Mouse (Mus musculus): ENCODE data around the gene Slc25a12. TPM values are rescaled to one million over a fixed set of nuclear protein-coding genes. Genes with fewer than 3 reads are reported as not detected.

Slc25a12 gene
- polyA plus RNA-seq, 1 experiment from 2014 or later = 29.1 TPM

- ATAC-seq (ENCODE audit: insufficient read depth) = no peak
- Histone ChIP-seq H3K27ac (ENCODE audit: low read depth) (no peak overlapping the region), H3K27me3 (ENCODE audit: insufficient read depth, low read length) (no peaks in the 10 kb centered on the region), H3K9me3 (ENCODE audit: low read depth, low read length) (no peaks in the 10 kb centered on the region), H3K4me3 (ENCODE audit: low read depth, low read length) (peak overlapping the region; percentile 72), H3K9ac (peak overlapping the region; percentile 74), H3K36me3 (ENCODE audit: insufficient read depth) (no peaks in the 10 kb centered on the region), H3K4me2 (peak overlapping the region; percentile 79), H3K4me1 (ENCODE audit: insufficient read depth) (peaks cover 3% of the 10 kb centered on the region; the same call in 1 of the 2 replicates)
- no peak for TF ChIP-seq CTCF (IDR thresholded peaks at IDR 0.05; ENCODE audit: low read depth)
- DNase-seq = peak; percentile 15
- 7% methylated on average over 9 of the region's 9 CpGs for WGBS
Measured at GRCm38 (mm10) chr2:71366618-71367124, 878 bp downstream of the Slc25a12 start.

- Histone ChIP-seq H3K4me2 (no peak overlapping the region), H3K27me3 (ENCODE audit: insufficient read depth, low read length) (no peaks in the 10 kb centered on the region), H3K4me1 (ENCODE audit: insufficient read depth) (no peaks in the 10 kb centered on the region), H3K9ac (no peak overlapping the region), H3K36me3 (ENCODE audit: insufficient read depth) (no peaks in the 10 kb centered on the region; the same call in 1 of the 2 replicates), H3K27ac (ENCODE audit: low read depth) (no peak overlapping the region), H3K9me3 (ENCODE audit: low read depth, low read length) (no peaks in the 10 kb centered on the region), H3K4me3 (ENCODE audit: low read depth, low read length) (no peak overlapping the region)
- DNase-seq = no peak
- WGBS = 89% methylated on average over 1 of the region's 1 CpGs
- ATAC-seq (ENCODE audit: insufficient read depth) = no peak
- TF ChIP-seq CTCF (IDR thresholded peaks at IDR 0.05; ENCODE audit: low read depth) = no peak
Measured at GRCm38 (mm10) chr2:71360192-71360591, 7.4 kb downstream of the Slc25a12 start.

GRCm38 (mm10) chr2:71358347-71358746, 9.2 kb downstream of the Slc25a12 start:
- ATAC-seq (ENCODE audit: insufficient read depth) (no peak), DNase-seq (no peak)
- TF ChIP-seq CTCF (IDR thresholded peaks at IDR 0.05; ENCODE audit: low read depth) = no peak
- no peak overlapping the region for H3K4me3 ChIP-seq (ENCODE audit: low read depth, low read length)
- no peaks in the 10 kb centered on the region for H3K9me3 ChIP-seq (ENCODE audit: low read depth, low read length)
- H3K9ac ChIP-seq = no peak overlapping the region
- H3K27me3 ChIP-seq (ENCODE audit: insufficient read depth, low read length) = no peaks in the 10 kb centered on the region
- 80% methylated on average over 5 of the region's 5 CpGs for WGBS
- H3K4me2 ChIP-seq = no peak overlapping the region
- H3K36me3 ChIP-seq (ENCODE audit: insufficient read depth) = no peaks in the 10 kb centered on the region; the same call in 1 of the 2 replicates
- no peaks in the 10 kb centered on the region for H3K4me1 ChIP-seq (ENCODE audit: insufficient read depth)
- no peak overlapping the region for H3K27ac ChIP-seq (ENCODE audit: low read depth)

- DNase-seq = no peak
- Histone ChIP-seq H3K4me3 (ENCODE audit: low read depth, low read length) (no peak overlapping the region), H3K9ac (no peak overlapping the region), H3K27me3 (ENCODE audit: insufficient read depth, low read length) (no peaks in the 10 kb centered on the region), H3K9me3 (ENCODE audit: low read depth, low read length) (no peaks in the 10 kb centered on the region), H3K4me1 (ENCODE audit: insufficient read depth) (no peaks in the 10 kb centered on the region), H3K4me2 (no peak overlapping the region), H3K27ac (ENCODE audit: low read depth) (no peak overlapping the region), H3K36me3 (ENCODE audit: insufficient read depth) (no peaks in the 10 kb centered on the region)
- ATAC-seq (ENCODE audit: insufficient read depth) = no peak
- 55% methylated on average over 5 of the region's 5 CpGs for WGBS
- no peak for TF ChIP-seq CTCF (IDR thresholded peaks at IDR 0.05; ENCODE audit: low read depth)
Measured at GRCm38 (mm10) chr2:71354055-71354425, 13.5 kb downstream of the Slc25a12 start.

DNA sequence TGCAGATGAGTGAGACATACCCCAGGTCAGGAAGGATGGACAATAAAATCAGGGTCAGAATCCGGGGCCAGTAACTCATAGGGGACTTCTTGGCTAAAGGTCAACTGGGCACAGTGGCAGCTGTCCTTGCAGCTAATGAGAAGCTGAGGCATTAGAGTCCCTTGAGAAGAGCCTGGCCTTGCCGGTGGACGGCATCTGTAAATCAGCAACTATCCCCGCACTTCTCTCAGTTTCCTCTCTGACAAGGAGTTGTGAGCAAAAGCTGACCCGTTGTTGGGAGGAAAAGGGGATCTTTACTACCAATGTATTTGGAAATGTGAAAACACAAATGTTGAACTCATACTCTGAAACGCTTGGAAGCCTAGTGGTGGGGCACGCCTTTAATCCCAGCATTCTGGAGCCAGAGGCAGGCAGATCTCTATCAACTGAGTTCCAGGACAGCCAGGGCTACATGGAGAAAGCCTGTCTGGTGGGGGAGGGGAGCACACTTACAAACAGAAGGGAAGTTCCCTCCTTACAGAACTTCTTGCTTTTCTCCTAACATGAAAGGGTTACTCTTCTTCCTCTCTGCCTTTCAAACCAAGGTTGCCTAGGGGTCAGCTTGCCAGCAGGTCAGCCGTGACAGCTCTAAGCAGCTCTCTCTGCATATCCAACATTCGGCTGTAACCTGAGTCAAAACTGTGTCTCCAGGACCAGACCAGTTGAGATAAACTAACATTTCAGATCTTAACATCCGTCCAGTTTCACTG, 14.1 kb downstream of the Slc25a12 start:
- Histone ChIP-seq H3K27me3 (ENCODE audit: insufficient read depth, low read length) (no peaks in the 10 kb centered on the region), H3K36me3 (ENCODE audit: insufficient read depth) (no peaks in the 10 kb centered on the region), H3K9me3 (ENCODE audit: low read depth, low read length) (no peaks in the 10 kb centered on the region), H3K9ac (no peak overlapping the region), H3K27ac (ENCODE audit: low read depth) (no peak overlapping the region), H3K4me1 (ENCODE audit: insufficient read depth) (no peaks in the 10 kb centered on the region), H3K4me3 (ENCODE audit: low read depth, low read length) (no peak overlapping the region), H3K4me2 (no peak overlapping the region)
- WGBS = 52% methylated on average over 10 of the region's 10 CpGs
- no peak for ATAC-seq (ENCODE audit: insufficient read depth)
- no peak for TF ChIP-seq CTCF (IDR thresholded peaks at IDR 0.05; ENCODE audit: low read depth)
- no peak for DNase-seq

- Histone ChIP-seq H3K4me1 (ENCODE audit: insufficient read depth) (no peaks in the 10 kb centered on the region), H3K27me3 (ENCODE audit: insufficient read depth, low read length) (no peaks in the 10 kb centered on the region), H3K4me3 (ENCODE audit: low read depth, low read length) (no peak overlapping the region), H3K27ac (ENCODE audit: low read depth) (no peak overlapping the region), H3K9me3 (ENCODE audit: low read depth, low read length) (no peaks in the 10 kb centered on the region), H3K9ac (no peak overlapping the region), H3K4me2 (no peak overlapping the region), H3K36me3 (ENCODE audit: insufficient read depth) (no peaks in the 10 kb centered on the region)
- ATAC-seq (ENCODE audit: insufficient read depth) (no peak), DNase-seq (no peak)
- 73% methylated on average over 3 of the region's 3 CpGs for WGBS
- no peak for TF ChIP-seq CTCF (IDR thresholded peaks at IDR 0.05; ENCODE audit: low read depth)
Measured at GRCm38 (mm10) chr2:71351727-71351987, 15.9 kb downstream of the Slc25a12 start.

- DNase-seq (no peak), ATAC-seq (ENCODE audit: insufficient read depth) (no peak)
- WGBS = 79% methylated on average over 11 of the region's 11 CpGs
- no peaks in the 10 kb centered on the region for H3K36me3 ChIP-seq (ENCODE audit: insufficient read depth)
- H3K4me1 ChIP-seq (ENCODE audit: insufficient read depth) = no peaks in the 10 kb centered on the region
- H3K9ac ChIP-seq = no peak overlapping the region
- H3K9me3 ChIP-seq (ENCODE audit: low read depth, low read length) = no peaks in the 10 kb centered on the region
- no peak overlapping the region for H3K4me3 ChIP-seq (ENCODE audit: low read depth, low read length)
- H3K4me2 ChIP-seq = no peak overlapping the region
- TF ChIP-seq CTCF (IDR thresholded peaks at IDR 0.05; ENCODE audit: low read depth) = no peak
- H3K27ac ChIP-seq (ENCODE audit: low read depth) = no peak overlapping the region
- H3K27me3 ChIP-seq (ENCODE audit: insufficient read depth, low read length) = no peaks in the 10 kb centered on the region
Measured at GRCm38 (mm10) chr2:71350904-71351726, 16.4 kb downstream of the Slc25a12 start.

Data from lung, embryonic 14.5 days (tissue).